Mouse (Mus musculus) heart, postnatal 10 days (tissue): Measurements from ENCODE around the gene Lpar3. TPM values are rescaled to one million over a fixed set of nuclear protein-coding genes. Genes with fewer than 3 reads are reported as not detected.
"Not testable (repeated sequence)": the region's sequence is repeated elsewhere in the genome, so short reads cannot be mapped to it uniquely, and the experiment has no call there.

Source experiments
- DNase-seq, 2 experiments: peaks; one replicate each; pipeline ENCODE4 v3.0.0; 2021
- intact Hi-C: fragments of 180-260 bp; cut with DNase I; formaldehyde crosslinking; loops from one replicate; pipeline ENCODE4 v1.15.1; 2025
- total RNA-seq, 2 experiments: library from RNA; stranded (reverse); gene quantifications; 2 replicates each; pipeline ENCODE4 v1.2.3; 2021

The Lpar3 gene
- total RNA-seq, 2 experiments from 2014 or later = 3.0 TPM

DNA sequence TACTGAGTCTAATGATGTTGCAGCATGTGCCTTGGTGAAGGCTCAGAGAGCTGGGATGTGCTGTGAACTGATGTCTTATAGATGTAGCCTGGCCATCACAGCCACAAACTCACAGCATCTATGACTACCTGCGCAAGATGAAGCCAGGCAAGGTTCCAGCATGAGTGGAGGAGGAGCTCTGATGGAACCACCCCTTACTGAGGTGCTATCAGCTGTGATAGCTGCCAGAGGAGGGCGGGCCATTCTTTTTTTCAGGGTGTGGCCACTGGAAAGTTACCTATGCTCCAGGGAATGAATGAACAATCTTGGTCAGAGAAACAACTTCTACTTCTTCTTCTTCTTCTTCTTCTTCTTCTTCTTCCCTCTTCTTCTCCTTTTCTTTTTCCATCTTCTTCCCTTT, 14.1 kb upstream of the Lpar3 start:
- no peak for DNase-seq
- intact Hi-C loops = no loop called here

DNA sequence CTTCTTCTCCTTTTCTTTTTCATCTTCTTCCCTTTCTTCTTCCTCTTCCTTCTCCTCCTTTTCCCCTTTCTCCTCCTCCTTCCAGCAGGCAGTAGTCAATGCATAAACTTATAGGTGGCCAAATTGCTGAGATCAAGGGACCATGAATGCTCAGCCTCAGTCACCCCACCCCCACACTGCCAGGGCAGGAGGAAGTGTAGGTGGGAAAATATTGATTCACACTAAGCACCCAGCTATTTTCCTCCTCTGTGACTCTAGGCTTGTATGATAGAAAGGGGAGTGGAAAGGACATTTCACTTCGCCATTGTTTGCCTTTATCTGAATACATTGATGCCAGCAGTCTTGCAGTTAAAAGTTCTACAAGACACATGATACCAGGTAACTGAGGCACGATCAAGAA, 13.3 kb upstream of the Lpar3 start:
- intact Hi-C loops = no loop called here
- no peak for DNase-seq

DNA sequence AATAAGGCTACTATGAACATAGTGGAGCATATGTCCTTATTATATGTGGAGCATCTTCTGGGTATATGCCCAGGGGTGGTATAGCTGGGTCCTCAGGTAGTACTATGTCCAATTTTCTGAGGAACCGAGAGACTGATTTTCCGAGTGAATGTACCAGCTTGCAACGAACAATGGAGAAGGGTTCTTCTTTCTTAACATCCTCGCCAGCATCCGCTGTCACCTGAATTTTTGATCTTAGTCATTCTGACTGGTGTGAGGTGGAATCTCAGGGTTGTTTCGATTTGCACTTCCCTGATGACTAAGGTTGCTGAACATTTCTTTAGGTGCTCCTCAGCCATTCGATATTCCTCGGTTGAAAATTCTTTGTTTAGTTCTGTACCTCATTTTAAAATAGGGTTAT, 11.0 kb upstream of the Lpar3 start:
- intact Hi-C loops, DNase-seq: not testable (repeated sequence)

DNA sequence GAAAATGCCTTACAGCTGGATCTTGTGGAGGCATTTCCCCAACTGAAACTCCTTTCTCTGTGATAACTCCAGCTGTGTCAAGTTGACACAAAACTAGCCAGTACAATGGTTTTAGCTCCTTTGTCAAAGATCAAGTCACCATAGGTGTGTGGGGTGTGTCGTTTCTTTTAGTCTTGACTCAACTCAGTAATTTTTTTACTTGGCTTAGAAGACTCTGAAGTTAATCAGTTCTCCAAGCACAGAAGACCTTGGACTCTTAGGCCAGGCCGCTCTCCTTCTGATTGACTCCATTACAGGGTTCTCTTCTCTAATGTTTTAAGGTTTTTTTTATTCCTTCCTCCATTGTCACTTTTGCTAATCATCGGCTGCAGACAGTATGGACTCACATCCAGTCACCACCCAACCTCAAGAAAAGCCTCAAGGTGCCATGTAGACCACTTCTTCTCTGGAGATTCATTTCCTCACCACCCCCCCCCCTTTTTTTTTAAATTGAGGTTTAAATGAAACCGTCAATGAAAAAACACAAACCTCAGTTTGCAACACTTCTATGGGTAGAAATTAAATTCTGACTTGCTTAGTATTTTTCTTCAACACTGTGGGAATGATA, 9.5 kb upstream of the Lpar3 start:
- no peak for DNase-seq
- intact Hi-C loops = no loop called here

DNA sequence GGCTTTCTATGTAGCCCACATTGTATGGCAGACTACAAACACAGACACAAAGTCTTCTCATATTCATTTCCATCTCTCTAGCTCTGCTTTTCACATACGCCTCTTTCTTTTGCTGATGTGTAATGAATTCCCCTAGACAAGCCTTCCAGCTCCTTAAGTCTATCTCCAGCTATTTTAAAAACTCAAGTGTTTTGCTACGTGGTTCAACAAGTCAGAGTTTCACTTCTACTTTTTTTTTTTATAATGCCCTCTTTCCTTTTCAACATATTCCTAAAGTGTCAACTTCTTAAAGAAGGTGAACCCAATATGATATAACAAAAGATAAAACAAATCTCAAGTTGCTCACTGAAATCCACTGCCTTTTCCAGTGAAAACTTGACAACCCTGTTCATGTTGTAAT, 8.8 kb upstream of the Lpar3 start:
- DNase-seq = no peak

DNA sequence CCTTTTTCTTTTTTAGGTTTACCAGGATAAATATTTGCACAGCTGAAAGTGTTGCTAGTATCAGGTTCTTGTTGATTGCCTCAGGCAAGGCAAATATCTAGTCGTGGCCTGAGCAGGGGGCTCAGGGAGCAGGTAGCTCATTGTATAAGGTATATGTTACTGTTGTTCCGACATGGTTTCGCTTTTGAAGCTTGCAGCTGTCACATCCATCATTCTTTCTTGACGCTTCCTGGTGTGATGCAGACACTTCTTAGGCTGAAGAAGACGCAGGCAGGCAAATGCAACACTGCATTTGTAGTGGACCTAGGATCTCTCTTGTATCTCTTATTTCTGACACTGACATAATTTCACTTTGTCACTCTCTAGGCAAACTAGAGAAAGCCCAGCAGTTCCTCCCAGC, 7.4 kb upstream of the Lpar3 start:
- DNase-seq = no peak
- intact Hi-C loops = no loop called here

More for the DNA sequence above, 8.8 kb upstream of the Lpar3 start:
- intact Hi-C loops = no loop called here

DNA sequence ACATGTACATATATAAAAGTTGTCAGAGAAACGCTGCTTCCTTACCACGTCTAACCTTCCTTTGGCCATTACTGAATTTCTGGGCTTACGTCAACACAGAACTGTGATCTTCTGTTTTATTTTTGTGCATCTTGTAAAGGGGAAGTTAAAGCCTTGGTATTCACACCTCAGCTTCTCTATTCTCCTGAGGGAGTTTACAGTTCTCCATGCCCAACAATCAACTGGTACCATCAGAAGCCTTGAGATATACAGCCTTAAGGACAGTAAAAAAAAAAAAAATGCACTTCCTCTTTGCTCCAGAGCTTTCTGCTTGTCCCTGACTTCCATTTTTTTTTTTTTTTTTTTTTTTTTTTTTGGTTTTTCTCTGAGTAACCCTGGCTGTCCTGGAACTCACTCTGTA, 4.2 kb upstream of the Lpar3 start:
- intact Hi-C loops = no loop called here
- no peak for DNase-seq

DNA sequence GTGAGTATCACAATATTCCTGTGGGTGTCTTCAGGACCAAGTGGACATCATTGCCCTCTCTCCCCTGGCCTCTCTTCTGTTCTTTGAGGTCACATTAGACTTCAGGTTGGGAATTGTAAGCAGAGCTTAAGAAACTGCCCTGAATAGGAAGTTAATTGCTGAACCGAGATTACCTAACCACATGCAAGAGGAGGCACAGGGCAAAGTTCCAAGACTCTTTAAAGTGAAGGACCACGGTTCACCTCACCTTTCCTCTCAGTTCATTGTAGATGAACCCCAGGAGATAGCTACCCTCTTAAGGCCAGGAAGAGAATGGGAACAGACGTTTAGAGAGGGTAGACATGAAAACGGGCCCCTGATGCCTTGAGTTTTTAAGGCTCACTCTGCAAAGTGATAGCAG, 3.5 kb downstream of the Lpar3 start:
- intact Hi-C loops = no loop called here
- DNase-seq = no peak

DNA sequence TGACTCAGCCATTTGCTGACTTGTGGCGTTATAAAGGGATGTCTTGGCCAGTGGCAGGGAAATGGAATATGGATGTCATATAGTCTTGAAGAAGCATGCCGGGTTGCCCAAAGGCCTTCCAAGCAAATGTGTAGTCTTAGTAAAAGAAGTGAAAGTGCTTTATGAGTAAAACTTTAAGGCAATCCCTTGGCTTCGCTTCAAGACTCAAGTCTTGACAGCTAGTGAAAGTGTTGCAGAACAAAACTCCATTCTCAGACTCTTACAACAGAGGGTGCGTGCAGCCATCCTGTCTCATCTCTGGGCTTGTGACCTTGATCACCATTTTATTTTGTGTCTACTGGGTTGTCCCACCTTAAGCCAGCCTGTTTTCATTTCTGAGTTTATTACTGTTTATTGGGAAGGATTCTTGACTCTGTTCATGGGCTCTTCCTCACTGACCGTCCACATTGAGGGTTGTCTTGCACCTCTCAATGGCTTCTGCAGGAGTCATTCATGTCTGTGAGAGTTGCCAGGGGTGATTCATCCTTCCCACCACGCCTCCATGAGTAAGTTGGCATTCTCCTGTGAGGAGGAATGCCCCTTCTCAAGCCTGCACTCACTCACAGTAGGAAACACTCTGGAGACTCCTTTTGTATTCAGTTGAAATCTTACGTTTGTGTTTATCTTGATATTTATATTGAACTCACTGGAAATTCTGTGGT, 4.4 kb downstream of the Lpar3 start:
- intact Hi-C loops = no loop called here
- no peak for DNase-seq

DNA sequence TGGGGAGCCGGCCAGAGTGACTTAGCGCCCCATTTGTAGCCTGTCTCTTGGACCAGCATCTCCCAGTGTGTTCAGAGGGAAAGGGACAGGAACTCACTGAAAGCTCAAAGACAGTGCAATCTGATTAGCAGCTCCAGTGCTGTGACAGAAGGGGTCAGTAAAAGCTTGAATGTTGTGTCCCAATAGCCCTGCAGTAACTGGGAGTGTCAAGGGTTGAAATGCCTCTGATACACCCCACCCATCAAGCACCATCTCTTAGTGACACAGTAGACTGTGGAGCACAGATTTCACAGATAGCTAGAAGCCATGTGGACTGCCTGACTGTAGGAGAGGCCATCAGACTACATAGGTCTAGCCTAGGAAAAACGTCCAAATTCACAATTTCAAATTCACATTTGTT, 6.7 kb downstream of the Lpar3 start:
- intact Hi-C loops = no loop called here
- DNase-seq = no peak

DNA sequence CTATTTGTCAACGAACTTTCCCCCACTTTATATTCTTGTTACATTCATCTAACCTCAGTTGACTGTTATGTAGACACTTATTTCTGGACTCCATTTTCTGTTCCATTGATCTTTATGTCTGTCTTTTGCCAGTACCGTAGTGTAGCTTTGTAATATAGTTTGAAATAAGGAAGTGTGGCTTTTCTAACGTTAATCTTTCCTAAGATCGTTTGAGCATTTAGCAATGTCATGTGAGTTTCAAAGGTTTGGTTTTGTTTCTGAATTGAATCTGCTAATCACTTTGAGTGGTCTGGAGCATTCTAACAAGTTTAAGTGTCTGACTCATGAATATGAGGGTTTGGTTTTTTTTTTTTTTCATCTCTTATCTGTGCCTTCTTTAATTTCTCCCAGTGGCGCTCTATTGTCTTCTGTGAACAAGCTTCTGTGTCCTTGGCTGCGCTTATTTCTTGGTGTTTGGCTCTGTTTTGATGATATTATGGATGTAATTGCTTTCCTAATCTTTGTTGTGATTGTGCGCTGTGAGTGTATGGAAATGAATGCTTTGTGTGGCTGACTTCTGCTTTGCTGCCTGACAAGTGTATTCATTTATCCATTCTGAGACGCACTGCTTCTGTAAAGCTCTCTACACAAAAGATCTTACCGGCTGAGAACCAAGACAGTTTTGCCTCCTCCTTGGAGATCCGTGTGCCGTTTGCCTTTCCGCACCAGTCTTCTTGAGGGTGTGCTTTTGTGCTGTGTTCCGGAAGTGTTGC, 8.0 kb downstream of the Lpar3 start:
- intact Hi-C loops = no loop called here
- DNase-seq = no peak

DNA sequence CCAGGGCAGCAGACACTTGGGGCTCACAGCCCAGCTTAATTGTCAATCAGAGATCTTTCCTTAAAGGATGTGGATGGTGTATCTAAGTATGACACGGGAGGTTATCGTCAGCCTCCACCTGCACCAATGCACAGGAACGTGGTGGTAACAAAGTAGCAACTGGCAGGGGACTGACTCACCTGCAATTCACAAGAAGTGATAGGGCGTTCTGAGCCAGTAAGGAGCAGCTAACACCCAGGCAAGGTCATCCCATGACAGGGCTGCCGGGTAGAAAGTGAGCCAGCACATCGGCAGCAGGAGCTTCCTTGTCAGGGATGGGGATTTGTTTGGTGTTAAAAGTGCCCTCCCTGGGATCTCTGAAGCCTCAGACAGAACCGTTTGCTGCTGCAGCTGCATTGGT, 11.9 kb downstream of the Lpar3 start:
- intact Hi-C loops = no loop called here

DNA sequence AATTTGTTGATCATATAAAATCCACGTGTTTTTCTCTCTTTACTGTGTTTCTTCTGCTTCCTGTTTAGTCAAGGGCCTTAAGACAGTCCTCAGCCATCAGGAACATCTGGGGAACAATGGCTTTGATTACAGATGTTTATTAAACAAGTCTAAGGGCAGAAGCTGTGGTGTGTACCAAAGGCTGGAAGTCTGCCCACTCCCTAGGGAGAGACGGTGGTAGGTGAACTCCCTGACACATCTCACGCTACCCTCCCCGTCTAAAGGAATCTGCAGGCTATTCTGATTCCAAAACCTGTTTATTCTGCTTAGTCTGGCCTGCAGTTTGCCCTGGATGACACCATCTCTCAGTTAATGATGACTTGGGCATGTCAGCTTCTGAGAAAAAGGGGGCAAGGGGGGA, 13.0 kb downstream of the Lpar3 start:
- intact Hi-C loops = no loop called here
- DNase-seq = no peak

More for the DNA sequence above, 11.9 kb downstream of the Lpar3 start:
- DNase-seq = no peak

DNA sequence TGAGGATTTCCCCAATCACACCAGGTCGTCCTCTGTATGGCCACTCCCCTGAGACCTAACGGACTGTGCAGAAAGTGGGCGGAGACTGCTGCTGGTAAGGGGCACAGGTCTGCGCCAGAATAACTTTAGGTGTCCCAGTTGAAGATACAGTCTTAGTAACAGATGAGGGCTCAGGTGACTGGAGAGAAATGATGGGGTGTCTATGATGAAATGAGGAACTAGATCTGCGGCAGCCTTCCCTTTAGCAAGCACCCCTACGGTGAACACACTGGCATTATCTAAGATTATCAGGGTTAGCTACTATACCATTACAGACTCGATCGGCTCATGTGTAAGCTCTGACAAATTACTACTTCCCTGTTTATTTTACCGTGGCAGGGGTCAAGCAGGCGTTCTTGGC, 13.8 kb downstream of the Lpar3 start:
- intact Hi-C loops = no loop called here
- no peak for DNase-seq

DNA sequence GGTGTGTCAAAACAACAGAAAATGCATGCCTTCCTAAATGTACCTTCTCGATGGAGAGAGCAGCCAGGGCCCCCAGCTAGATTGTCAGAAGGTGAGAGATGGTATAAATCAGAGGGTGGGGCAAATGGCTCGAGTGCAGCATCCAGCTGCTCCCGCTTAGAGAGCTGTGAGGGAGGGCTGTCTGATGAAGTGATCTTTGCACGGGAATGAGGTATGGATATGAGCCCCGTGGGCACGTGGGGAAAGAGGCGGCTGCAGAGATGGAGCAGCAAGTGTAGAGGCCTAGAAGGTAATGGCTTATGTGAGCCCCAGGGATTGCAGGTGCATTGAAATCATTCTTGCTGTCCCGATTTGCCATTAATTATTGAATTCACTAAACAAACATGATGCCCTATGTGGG, 15.5 kb downstream of the Lpar3 start:
- DNase-seq = no peak
- intact Hi-C loops = no loop called here

DNA sequence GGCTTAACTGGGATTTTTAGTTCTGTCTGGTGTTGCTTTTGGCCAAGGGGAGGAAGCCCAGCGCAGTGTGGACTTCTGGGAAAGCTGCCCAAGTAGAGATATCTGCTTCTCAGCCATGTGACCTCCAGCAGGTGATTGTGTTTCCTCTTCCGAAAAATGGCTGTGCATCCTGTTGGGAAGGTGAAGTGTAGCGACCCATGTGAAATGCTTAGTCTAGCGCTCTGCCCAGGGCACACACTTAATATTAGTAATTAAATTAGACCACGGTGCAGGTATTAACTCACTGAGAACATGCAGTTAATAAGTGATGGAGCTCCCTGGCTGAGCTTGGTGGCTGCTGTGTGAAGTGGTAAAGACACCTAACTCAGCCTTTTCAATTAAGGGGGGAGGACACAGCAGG, 16.9 kb downstream of the Lpar3 start:
- intact Hi-C loops = no loop called here
- no peak for DNase-seq

DNA sequence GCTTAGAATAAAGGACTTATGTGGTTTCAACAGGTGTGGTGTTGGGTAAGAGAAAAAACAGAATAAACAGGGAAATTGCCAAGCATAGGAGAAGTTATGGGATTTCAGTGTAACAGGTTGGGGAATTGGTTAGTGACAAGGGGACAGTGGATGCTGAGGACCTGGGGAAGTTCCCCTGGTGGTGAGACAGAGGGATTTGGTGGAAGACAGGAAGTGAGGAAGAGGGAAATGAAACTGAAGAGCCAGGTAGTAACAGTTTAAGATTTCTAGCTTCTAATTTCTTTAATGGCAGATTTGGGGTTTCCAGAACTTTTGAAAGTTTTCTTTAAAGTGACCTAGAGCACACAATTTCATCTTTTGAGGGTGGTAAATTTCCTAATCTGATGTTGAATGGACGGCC, 23.9 kb downstream of the Lpar3 start:
- DNase-seq = no peak
- intact Hi-C loops = no loop called here

DNA sequence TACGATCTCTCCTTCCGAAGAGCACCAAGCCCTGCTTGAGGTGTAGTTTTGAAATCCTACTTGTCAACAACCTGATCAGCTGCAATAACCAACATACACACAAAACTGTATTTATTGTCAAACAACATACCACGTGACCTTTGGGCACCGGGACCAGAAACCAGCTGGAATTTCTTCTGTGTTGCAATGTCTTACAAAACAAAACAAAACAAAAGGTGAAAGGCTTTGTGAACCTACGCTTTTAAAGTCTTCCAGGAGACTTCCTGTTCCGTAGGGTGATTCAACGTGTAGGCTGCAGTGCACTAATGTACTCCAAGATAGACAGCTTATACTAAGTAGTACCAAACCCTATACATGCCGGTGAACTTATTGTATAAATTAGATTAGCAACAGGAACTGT, 25.8 kb downstream of the Lpar3 start:
- no peak for DNase-seq
- intact Hi-C loops = no loop called here

DNA sequence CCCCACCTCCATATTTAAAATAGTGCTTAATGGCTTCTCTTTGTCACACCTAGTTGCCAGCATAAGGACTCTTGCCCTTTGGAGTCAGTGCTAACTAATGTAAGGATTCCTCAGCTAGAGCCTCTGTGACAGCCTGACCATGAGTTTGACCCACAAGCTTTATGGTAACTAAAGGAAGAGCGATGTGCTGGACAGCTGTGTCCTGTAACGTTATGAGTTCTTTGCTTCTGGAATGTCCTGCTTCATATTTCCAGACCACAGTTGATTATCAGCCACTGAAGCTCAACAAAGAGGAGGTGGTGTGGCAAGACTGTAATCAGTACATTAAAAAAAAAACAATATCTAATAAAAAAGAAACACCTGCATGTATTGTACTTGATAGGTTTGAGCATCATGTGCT, 26.2 kb downstream of the Lpar3 start:
- intact Hi-C loops = no loop called here
- DNase-seq = no peak

DNA sequence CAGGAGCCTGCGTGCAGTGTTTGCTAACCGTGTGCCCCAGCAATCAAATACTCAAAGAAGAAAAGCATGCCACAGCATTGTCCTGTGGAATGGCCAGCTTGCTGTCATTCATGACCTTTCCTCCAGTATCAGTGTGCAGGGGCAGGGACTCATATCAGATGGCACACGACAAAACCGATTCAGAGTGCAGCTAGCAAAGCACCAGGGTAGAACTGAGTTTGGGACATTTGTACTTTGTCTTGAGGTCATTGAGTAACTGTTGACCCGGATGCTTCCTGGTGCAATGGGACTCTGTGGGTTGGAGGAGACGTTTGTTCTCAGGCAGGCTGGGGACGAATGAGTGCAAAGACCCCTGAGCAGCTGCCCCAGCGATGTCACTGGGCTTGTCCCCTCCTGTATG, 29.1 kb downstream of the Lpar3 start:
- intact Hi-C loops = no loop called here
- no peak for DNase-seq

DNA sequence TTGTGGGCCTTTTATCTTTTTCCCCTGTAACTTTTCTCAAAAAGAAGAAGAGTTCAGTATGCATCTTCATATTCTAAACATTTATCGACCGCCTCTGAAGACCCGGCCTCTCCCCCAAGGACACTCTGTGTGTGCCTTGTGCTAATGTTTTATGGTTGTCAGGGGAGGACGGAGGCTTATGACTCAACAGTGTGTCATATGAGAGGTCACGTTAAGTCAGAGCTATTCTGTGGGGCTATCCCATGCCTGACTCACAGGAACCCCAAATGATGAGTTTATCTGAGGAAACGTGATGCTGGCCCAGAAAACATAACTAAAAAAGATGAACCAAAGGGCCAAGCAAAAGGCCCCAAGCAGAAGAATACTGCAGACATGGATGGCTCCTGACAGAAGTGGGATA, 31.0 kb downstream of the Lpar3 start:
- no peak for DNase-seq
- intact Hi-C loops = no loop called here

DNA sequence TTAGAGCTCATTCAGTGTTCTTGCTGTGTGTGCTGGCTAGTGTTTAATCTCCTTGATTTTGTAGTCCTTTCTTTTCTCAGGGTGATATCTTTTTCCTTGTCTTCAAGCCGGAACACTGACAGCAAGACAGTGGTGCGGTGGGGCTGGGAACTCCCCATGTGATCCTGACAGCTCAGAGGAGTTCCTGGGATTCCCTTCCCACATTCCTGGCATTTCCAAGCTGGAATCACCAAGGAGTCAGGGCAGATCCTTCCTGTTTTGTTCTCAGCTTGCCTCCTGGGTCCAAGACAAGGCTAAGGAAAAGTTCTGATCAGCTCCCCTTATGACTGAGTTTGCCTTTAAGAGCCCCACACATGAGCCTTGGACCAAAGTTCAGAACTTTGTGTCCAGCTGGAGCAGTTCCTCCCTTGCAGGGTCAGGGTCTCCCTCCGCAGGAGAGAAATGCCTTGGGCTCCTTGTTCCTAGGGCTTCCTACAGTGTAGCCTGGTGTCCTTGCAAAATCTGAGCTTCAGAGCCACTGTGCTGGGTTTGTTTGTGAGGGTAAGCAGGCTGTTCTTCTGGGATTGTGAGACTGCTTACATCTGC, 33.1 kb downstream of the Lpar3 start:
- no peak for DNase-seq
- intact Hi-C loops = no loop called here
